Mouse (Mus musculus): ENCODE results near the gene Itk. TPM values are rescaled to one million over a fixed set of nuclear protein-coding genes. Genes with fewer than 3 reads are reported as not detected.

The Itk gene
- polyA plus RNA-seq, 1 experiment from 2014 or later, result 0.09 TPM

DNA sequence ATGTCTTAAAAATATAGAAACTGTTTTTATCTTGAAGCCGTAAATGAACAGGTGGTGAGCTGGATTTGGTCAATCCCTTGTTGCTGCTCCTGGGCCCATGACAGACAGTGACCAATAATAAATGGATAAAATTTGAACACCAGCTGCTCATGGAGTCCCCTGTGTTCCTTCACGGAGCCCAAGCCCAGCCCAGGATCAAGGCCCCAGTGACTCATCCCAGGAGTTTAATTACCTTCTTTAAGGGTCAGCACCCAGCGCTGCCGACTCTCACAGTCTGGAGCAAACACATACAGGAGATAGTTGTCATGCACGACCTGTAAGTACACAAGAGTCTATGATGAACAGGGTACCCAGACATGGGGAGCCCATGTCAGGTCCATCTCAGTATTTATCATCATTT, 23.6 kb downstream of the Itk start:
- peak; percentile 71 for DNase-seq (ENCODE audit: low spot score)
- Histone ChIP-seq H3K27ac (no peak overlapping the region), H3K4me3 (no peak overlapping the region), H3K27me3 (ENCODE audit: insufficient read depth, poor library complexity, severe bottlenecking) (no peaks in the 10 kb centered on the region), H3K36me3 (no peaks in the 10 kb centered on the region), H3K4me1 (no peaks in the 10 kb centered on the region), H3K9me3 (no peaks in the 10 kb centered on the region)
- 81% methylated on average over 5 of the region's 5 CpGs for WGBS

DNA sequence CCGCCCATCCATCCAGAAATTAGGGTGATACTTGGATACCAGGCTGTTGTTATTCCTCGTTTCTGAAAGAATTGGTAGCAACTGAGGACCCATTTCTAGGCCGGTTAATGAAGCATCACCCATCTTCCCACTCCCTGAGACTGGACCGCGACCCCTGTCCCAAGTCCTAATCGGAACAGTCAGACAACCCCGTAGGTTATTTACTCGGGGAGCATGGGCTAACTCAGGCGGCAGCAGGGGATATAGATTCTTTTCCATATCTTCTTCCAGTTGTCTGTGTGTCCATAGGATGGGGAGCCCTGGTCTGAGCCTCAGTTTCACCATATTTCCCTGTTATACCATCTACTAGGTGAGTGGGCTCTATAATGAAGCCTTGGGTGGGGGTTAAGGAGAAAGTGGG, 25.5 kb downstream of the Itk start:
- WGBS, result 89% methylated on average over 9 of the region's 9 CpGs
- H3K27ac ChIP-seq, result no peak overlapping the region
- H3K27me3 ChIP-seq (ENCODE audit: insufficient read depth, poor library complexity, severe bottlenecking), result no peaks in the 10 kb centered on the region
- H3K4me3 ChIP-seq, result no peak overlapping the region
- no peaks in the 10 kb centered on the region for H3K4me1 ChIP-seq
- H3K36me3 ChIP-seq, result no peaks in the 10 kb centered on the region
- DNase-seq (ENCODE audit: low spot score), result no peak
- no peaks in the 10 kb centered on the region for H3K9me3 ChIP-seq

DNA sequence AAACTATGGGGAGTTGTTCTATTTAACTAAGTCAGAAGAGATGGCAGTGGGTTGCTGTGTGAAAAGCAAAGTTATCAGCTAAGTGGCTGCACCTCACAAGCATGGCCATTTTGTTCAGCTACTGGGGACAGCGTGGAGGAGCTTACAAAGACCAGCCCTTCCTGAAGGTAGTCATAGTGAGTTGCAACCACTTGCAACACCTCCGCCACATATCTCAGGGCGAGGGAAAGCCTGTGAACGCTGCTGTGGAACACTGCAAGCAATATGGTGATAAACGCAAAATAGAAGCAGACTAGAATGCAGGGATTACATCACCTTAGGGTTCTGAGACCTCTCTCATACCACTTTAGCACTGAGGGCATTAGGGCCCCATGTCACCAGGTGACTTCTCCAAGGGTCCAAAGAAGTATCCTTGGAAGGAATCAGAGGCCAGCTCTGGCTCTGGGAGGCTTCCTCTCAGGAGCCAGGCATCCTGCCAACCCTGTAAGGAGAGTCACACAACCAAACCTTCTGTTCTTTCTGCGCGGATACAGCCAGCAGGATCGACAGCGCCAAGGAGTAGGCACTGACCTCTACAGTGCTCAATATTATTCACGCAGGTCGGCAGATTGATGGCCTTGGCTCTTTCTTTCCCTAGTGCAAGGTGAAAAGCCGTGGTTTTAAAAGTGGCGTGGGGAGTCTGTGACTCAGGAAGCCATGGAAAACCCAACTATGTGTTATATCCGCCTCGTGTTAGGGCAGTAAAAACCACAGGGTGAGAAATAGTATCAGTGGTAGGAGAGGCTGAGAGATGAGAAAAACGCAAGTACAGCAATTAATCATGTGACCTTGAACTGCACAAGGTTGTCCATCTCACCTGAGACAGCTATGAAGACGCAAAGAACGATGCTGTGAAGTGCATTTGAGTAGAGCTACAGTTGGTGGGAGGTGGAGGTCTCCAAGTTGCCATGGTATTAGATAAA, 27.0 kb downstream of the Itk start:
- WGBS, result 87% methylated on average over 18 of the region's 18 CpGs
- no peaks in the 10 kb centered on the region for H3K27me3 ChIP-seq (ENCODE audit: insufficient read depth, poor library complexity, severe bottlenecking)
- H3K27ac ChIP-seq, result no peak overlapping the region
- DNase-seq (ENCODE audit: low spot score), result peak; percentile 47
- no peaks in the 10 kb centered on the region for H3K9me3 ChIP-seq
- H3K4me3 ChIP-seq, result no peak overlapping the region
- H3K4me1 ChIP-seq, result no peaks in the 10 kb centered on the region
- H3K36me3 ChIP-seq, result no peaks in the 10 kb centered on the region

DNA sequence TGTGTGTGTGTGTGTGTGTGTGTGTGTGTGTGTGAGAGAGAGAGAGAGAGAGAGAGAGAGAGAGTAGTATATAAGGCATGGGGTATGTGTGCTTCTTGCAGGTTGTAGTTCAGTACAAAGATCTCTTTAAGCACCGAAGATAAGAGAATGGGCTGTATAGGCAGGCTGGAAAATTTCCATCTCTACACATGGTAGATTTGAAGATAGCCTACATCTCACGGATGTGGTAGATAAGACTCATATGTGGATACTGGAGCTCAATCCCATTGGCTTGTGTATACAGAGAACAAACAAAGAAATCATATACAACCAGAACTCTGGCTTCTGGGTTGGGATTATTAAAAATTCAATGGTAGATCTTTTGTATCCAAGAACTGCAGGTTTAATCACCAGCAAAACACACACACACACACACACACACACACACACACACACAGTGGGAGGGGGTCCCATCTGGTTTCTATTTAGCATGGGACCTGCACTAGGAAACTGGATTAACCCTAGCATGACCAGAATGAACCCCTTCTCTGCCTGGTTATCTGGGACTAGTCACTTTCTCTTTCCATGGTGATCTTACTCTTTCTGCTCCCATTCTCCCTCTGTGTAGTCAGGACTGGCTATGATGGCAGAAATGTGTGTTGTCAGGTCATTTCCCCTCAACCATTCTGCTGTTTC, 28.2 kb downstream of the Itk start:
- DNase-seq (ENCODE audit: low spot score), result no peak
- Histone ChIP-seq H3K9me3 (no peaks in the 10 kb centered on the region), H3K4me1 (no peaks in the 10 kb centered on the region), H3K27ac (no peak overlapping the region), H3K4me3 (no peak overlapping the region), H3K36me3 (no peaks in the 10 kb centered on the region), H3K27me3 (ENCODE audit: insufficient read depth, poor library complexity, severe bottlenecking) (no peaks in the 10 kb centered on the region)
- 66% methylated on average over 2 of the region's 2 CpGs for WGBS

DNA sequence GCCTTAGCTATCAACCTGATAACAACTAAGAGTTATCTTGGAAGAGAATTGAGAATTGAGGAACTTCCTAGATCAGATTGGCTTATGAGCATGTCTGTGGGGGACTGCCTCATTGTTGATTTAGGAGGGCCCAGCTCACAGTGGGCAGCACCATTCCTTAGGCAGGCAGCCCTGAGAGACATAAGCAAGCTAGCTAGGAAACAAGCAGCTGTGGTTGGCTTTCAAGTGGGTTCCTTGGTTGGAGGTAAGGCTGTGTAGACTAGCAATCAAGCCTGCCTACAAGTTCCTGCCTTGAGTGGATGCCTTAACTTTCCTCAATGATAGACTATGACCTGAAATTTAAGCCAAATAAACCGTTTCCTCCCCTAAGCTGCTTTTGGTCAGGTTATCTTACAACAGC, 30.9 kb downstream of the Itk start:
- H3K9me3 ChIP-seq, result no peaks in the 10 kb centered on the region
- H3K4me1 ChIP-seq, result no peaks in the 10 kb centered on the region
- no peak overlapping the region for H3K27ac ChIP-seq
- H3K36me3 ChIP-seq, result no peaks in the 10 kb centered on the region
- WGBS, result 66% methylated on average over 1 of the region's 1 CpGs
- no peak overlapping the region for H3K4me3 ChIP-seq
- no peak for DNase-seq (ENCODE audit: low spot score)
- H3K27me3 ChIP-seq (ENCODE audit: insufficient read depth, poor library complexity, severe bottlenecking), result no peaks in the 10 kb centered on the region

DNA sequence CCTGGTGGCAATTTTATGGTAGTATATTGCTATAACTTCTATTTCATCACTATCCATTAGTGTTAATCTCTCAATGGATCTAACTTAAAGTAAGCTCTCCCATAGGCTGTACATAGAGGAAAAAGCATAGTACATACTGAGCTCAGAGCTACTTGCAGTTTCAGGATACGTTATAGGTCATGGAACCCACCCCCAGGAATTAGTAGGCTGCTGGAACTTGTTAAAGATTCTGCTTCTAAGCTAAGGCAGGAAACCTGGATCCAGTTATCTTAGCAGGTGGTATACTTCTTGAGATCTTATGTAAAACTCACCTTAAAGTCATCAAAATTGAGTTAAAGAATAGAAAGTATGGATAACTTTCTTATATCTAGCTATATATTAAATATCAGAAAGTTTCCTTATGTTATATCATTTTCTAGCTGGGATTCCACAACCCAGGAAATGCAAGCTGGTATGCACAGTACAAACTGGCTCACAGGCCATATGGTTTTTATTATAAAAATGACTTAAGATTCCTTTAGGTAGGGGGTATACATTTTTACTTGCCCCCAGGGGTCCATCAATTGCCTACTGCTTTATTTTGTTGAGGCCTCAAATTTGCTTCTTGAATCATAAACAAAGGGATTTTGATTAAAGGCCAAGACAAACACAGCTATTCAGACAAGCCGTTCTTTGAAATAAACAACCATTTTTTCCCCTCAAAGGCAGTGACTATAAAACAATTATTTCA, 39.5 kb downstream of the Itk start:
- H3K27ac ChIP-seq, result no peak overlapping the region
- no peaks in the 10 kb centered on the region for H3K9me3 ChIP-seq
- H3K36me3 ChIP-seq, result no peaks in the 10 kb centered on the region
- H3K4me3 ChIP-seq, result no peak overlapping the region
- H3K4me1 ChIP-seq, result no peaks in the 10 kb centered on the region
- DNase-seq (ENCODE audit: low spot score), result no peak
- 73% methylated on average over 2 of the region's 2 CpGs for WGBS
- no peaks in the 10 kb centered on the region for H3K27me3 ChIP-seq (ENCODE audit: insufficient read depth, poor library complexity, severe bottlenecking)

DNA sequence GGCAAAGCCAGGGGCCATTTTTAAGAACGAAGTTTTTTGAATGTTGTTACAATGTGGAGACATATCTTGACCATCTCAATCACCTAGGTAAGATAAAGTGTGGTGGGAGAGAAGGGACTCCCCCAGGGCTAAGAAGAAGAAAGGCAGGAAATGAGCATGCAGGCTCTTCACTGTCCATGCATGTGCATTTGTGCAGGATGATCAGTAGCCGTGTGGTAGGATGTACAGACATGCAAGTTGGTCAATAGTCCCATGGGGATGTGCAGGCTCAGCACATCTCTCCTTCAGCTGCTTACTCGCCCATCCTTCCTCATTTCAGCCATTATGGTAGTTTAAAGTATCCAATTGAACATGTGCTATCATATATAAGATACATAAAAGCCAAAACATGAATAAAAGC, 40.9 kb downstream of the Itk start:
- WGBS, result 73% methylated on average over 3 of the region's 3 CpGs
- no peak for DNase-seq (ENCODE audit: low spot score)
- peaks cover 9% of the 10 kb centered on the region; the same call in 1 of the 2 replicates for H3K4me1 ChIP-seq
- no peaks in the 10 kb centered on the region for H3K36me3 ChIP-seq
- H3K27ac ChIP-seq, result no peak overlapping the region
- H3K4me3 ChIP-seq, result no peak overlapping the region
- H3K27me3 ChIP-seq (ENCODE audit: insufficient read depth, poor library complexity, severe bottlenecking), result no peaks in the 10 kb centered on the region
- no peaks in the 10 kb centered on the region for H3K9me3 ChIP-seq

DNA sequence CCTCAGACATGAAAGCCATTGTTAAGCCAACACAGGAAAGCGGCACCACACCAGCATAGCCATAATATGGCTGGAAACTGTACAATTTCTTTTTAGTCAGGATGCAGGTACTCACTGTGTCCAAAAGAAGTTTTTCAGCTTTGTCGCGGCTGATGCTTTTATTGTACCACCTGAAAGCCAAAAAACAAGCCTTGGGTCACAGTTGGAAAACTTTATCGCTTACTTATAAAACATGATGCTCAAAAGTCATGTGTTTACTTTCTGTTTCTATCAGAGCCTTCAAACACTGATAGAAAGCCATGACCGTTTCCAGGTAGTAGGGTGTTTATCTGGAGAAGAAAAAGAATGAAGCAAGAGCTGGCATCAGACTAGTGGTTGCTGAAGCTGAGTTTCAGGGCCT, 41.6 kb downstream of the Itk start:
- no peak for DNase-seq (ENCODE audit: low spot score)
- Histone ChIP-seq H3K36me3 (no peaks in the 10 kb centered on the region), H3K27ac (0 out of 2 replicates have a peak overlapping the region, but pooled peaks have one; percentile 16), H3K4me3 (no peak overlapping the region), H3K4me1 (peaks cover 15% of the 10 kb centered on the region; the same call in 1 of the 2 replicates), H3K9me3 (no peaks in the 10 kb centered on the region), H3K27me3 (ENCODE audit: insufficient read depth, poor library complexity, severe bottlenecking) (no peaks in the 10 kb centered on the region)
- 79% methylated on average over 5 of the region's 5 CpGs for WGBS

DNA sequence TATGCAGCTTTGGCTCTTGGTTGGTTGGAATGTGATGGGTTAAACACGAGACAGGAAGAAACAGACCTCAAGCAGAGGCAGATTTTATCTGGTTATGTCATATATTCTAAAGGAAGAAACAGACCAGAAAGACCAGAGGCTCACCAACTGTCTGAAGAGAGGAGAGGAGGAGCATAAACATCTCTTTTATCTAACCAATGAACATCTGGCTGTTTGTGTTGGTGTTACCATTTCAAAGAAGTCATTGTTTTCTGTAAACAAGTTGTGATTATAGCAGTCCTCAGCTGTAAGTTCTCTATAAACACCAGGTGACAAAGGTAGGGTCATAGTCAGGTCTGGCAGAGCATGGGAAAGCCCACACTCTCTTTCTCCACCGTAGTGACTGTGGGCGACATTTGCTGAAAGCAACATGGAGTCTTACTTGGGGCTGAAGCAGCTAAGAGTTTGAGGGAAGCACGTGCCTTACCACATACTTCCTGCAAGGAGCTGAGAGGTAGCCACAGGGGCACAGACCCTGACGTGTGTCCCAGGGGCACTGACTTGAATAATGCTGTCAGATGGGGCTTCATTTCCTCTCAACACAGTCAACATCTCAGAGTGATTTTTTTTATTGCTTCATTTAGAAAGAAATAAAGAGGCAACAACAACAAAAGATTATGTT, 45.3 kb downstream of the Itk start:
- WGBS, result 48% methylated on average over 5 of the region's 5 CpGs
- H3K9me3 ChIP-seq, result no peaks in the 10 kb centered on the region
- no peak overlapping the region for H3K27ac ChIP-seq
- no peaks in the 10 kb centered on the region for H3K36me3 ChIP-seq
- H3K27me3 ChIP-seq (ENCODE audit: insufficient read depth, poor library complexity, severe bottlenecking), result no peaks in the 10 kb centered on the region
- no peak for DNase-seq (ENCODE audit: low spot score)
- H3K4me1 ChIP-seq, result peaks cover 22% of the 10 kb centered on the region
- H3K4me3 ChIP-seq, result no peak overlapping the region

DNA sequence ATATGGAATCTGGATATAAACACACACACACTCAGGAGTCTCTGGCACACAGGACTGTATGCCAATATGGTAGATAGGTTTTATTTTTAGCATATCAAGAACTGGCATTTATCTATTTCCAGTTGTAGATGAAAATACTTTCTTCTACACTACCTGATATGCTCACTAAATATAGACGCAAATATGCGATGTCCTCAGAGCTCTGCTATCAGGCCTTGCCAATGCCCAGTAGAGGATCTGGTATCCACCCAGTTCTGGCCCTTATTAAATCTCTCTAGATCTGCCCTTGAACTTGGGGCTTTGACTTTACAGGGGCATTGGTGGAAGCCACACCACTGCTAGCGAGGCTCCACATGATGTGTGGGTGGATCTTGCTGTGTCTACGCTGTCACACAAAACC, 47.4 kb downstream of the Itk start:
- Histone ChIP-seq H3K9me3 (no peaks in the 10 kb centered on the region), H3K36me3 (no peaks in the 10 kb centered on the region), H3K27ac (no peak overlapping the region; the same call in 1 of the 2 replicates), H3K4me1 (peaks cover 22% of the 10 kb centered on the region), H3K4me3 (no peak overlapping the region), H3K27me3 (ENCODE audit: insufficient read depth, poor library complexity, severe bottlenecking) (no peaks in the 10 kb centered on the region)
- 73% methylated on average over 4 of the region's 4 CpGs for WGBS
- no peak for DNase-seq (ENCODE audit: low spot score)

DNA sequence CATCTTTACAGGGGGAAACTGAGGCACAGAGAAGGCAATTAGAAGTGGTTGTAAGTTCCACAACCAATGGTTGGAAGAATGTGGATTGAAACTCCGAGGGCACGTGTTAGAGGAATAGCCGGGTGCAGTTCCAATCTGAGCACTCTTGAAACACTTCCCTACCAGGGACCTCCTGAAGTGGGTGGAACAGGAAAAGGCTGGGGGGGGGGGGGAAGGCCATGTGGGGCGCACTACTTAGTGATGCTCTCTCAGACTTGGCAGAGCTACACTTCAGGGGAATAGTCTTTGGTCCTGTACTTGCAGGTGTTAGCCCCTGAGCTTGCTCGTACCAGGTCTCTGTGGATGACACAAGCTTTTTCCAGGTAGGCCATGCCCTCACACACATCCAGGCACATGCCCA, 53.3 kb downstream of the Itk start:
- Histone ChIP-seq H3K4me3 (no peak overlapping the region), H3K4me1 (no peaks in the 10 kb centered on the region), H3K27ac (no peak overlapping the region), H3K36me3 (no peaks in the 10 kb centered on the region), H3K9me3 (no peaks in the 10 kb centered on the region), H3K27me3 (ENCODE audit: insufficient read depth, poor library complexity, severe bottlenecking) (no peaks in the 10 kb centered on the region)
- WGBS, result 76% methylated on average over 5 of the region's 5 CpGs
- DNase-seq (ENCODE audit: low spot score), result no peak

DNA sequence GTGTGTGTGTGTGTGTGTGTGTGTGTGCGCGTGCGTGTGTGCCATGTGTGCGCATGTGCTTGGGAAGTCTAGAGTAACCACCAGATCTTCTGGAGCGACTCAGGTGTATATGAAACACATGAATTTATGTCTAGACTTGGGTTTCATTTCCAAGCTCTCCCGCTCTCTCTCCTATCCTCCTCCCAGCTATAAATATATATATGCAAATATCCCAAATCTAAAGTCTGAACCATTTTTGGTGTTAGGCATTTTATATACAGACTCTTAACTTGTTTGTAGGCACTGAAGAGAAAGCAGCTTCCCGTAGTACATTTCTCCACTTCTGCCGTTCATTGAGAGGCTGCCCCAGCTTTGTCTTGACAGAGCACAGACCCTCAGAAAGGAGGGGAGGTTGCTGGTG, 57.1 kb downstream of the Itk start:
- Histone ChIP-seq H3K27me3 (ENCODE audit: insufficient read depth, poor library complexity, severe bottlenecking) (no peaks in the 10 kb centered on the region), H3K4me3 (no peak overlapping the region), H3K36me3 (no peaks in the 10 kb centered on the region), H3K4me1 (no peaks in the 10 kb centered on the region), H3K27ac (no peak overlapping the region), H3K9me3 (no peaks in the 10 kb centered on the region)
- WGBS, result 84% methylated on average over 8 of the region's 8 CpGs
- DNase-seq (ENCODE audit: low spot score), result no peak
